Mouse (Mus musculus): ENCODE data around the gene Por. TPM values are rescaled to one million over a fixed set of nuclear protein-coding genes. Genes with fewer than 3 reads are reported as not detected.

Por gene
- total and polyA plus RNA-seq, 3 experiments, result 40.3 to 64.4 TPM; not detected in 1

DNA sequence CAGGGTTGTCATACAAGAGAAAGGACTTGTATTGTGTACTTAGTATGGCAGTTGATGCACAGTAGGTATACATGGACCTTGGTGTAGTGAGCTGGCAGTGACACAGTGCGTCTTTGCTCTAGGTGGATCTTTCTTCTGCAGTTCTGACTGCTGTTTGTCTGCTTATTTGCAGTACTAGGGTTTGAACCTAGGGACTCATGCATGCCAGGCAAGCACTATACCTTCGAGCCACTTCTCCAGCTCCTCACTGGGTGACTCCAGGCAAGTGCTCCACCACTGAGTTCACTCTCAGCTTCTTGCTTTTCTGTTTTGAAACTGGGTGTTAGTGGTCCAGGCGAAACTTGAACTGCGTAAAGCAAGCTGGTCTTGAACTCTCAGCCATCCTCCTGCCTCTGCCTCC is 31.8 kb downstream of the Por start:
- TF ChIP-seq ELF1 (IDR thresholded peaks at IDR 0.05; ENCODE audit: low read depth, low read length) (no peak), CTCF (IDR thresholded peaks at IDR 0.05 in 2 of 3, conservative IDR thresholded peaks at IDR 0.05 in 1 of 3; ENCODE audit: control insufficient read depth in 1 of 3, insufficient read depth in 1 of 3, low read depth in 2 of 3, low read length in 3 of 3, poor library complexity in 1 of 3, severe bottlenecking in 1 of 3) (no peak), JUND (IDR thresholded peaks at IDR 0.05; ENCODE audit: low read depth, low read length) (no peak), TAL1 (IDR thresholded peaks at IDR 0.05; ENCODE audit: low read length) (no peak), UBTF (IDR thresholded peaks at IDR 0.05; ENCODE audit: borderline replicate concordance, insufficient read depth, low read depth, low read length) (no peak), CHD1 (IDR thresholded peaks at IDR 0.05; ENCODE audit: low read depth, low read length) (no peak), ZKSCAN1 (IDR thresholded peaks at IDR 0.05; ENCODE audit: low read depth, low read length) (no peak), SMC3 (IDR thresholded peaks at IDR 0.05; ENCODE audit: low read depth, low read length) (no peak), USF2 (IDR thresholded peaks at IDR 0.05; ENCODE audit: borderline replicate concordance in 1 of 2, insufficient read depth in 1 of 2, low read depth in 1 of 2, low read length in 2 of 2) (no peak), MXI1 (IDR thresholded peaks at IDR 0.05; ENCODE audit: low read depth, low read length) (no peak), RAD21 (IDR thresholded peaks at IDR 0.05; ENCODE audit: low read depth, low read length) (no peak), MYB (IDR thresholded peaks at IDR 0.05; ENCODE audit: low read depth, low read length) (no peak), E2F4 (IDR thresholded peaks at IDR 0.05; ENCODE audit: borderline replicate concordance, low read depth, low read length) (no peak)
- Histone ChIP-seq H3K4me1 (ENCODE audit: control insufficient read depth in 1 of 2, insufficient read depth in 2 of 2, low read length in 2 of 2) (peaks cover 0 to 12% of the 10 kb centered on the region in 2 experiments; a peak in 3 of 4 replicates), H3K9me3 (replicated peaks; ENCODE audit: insufficient read depth, low read length) (no peaks in the 10 kb centered on the region), H3K27ac (ENCODE audit: control insufficient read depth, low read depth, low read length) (no peak overlapping the region), H3K9ac (ENCODE audit: control insufficient read depth, low read depth, low read length, poor library complexity, severe bottlenecking) (no peak overlapping the region), H3K4me3 (ENCODE audit: control insufficient read depth in 1 of 2, insufficient read depth in 1 of 2, low read depth in 2 of 2, low read length in 2 of 2) (no peak overlapping the region), H3K27me3 (ENCODE audit: control insufficient read depth in 1 of 2, insufficient read depth in 2 of 2, low read length in 2 of 2) (no peaks in the 10 kb centered on the region), H3K79me2 (ENCODE audit: control insufficient read depth, insufficient read depth, low read length, poor library complexity) (no peaks in the 10 kb centered on the region; the same call in 1 of the 2 replicates), H3K36me3 (ENCODE audit: control insufficient read depth in 1 of 2, insufficient read depth in 2 of 2, low read length in 2 of 2) (peaks cover 2 to 7% of the 10 kb centered on the region in 2 experiments; a peak in 2 of 4 replicates)
- no peak for DNase-seq (ENCODE audit: low read depth, low spot score)

DNA sequence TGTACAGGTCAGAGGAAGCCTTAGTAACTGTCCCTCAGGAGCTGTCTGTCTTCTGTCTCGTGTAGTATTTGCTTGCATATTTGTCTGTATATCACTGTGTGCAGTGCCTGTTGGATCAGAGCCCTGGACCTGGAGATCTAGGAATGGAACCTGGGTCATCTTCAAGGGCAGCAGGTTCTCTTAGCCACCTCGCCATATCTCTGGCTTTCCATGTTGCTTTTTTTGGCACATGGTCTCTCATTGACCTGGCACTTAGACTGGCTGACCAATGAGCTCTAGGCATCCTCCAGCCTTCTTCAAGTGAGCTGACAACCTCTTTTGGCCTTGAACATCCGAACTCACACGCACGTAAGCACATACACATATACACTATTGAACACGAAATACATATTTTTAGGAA is 32.4 kb downstream of the Por start:
- Histone ChIP-seq H3K4me3 (ENCODE audit: control insufficient read depth in 1 of 2, insufficient read depth in 1 of 2, low read depth in 2 of 2, low read length in 2 of 2) (no peak overlapping the region), H3K4me1 (ENCODE audit: control insufficient read depth in 1 of 2, insufficient read depth in 2 of 2, low read length in 2 of 2) (peaks cover 0 to 13% of the 10 kb centered on the region in 2 experiments; a peak in 3 of 4 replicates), H3K27me3 (ENCODE audit: control insufficient read depth in 1 of 2, insufficient read depth in 2 of 2, low read length in 2 of 2) (no peaks in the 10 kb centered on the region), H3K36me3 (ENCODE audit: control insufficient read depth in 1 of 2, insufficient read depth in 2 of 2, low read length in 2 of 2) (peaks cover 2 to 7% of the 10 kb centered on the region in 2 experiments; a peak in 2 of 4 replicates), H3K27ac (ENCODE audit: control insufficient read depth, low read depth, low read length) (no peak overlapping the region; the same call in 1 of the 2 replicates), H3K79me2 (ENCODE audit: control insufficient read depth, insufficient read depth, low read length, poor library complexity) (no peaks in the 10 kb centered on the region; the same call in 1 of the 2 replicates), H3K9ac (ENCODE audit: control insufficient read depth, low read depth, low read length, poor library complexity, severe bottlenecking) (no peak overlapping the region), H3K9me3 (replicated peaks; ENCODE audit: insufficient read depth, low read length) (no peaks in the 10 kb centered on the region)
- TF ChIP-seq MYB (IDR thresholded peaks at IDR 0.05; ENCODE audit: low read depth, low read length) (no peak), NRF1 (IDR thresholded peaks at IDR 0.05; ENCODE audit: insufficient read depth, low read depth, low read length, poor library complexity, severe bottlenecking) (no peak), HCFC1 (IDR thresholded peaks at IDR 0.05; ENCODE audit: low read depth, low read length) (no peak), GATA1 (IDR thresholded peaks at IDR 0.05; ENCODE audit: low read depth, low read length) (no peak), MEF2A (IDR thresholded peaks at IDR 0.05; ENCODE audit: extremely low read depth, insufficient replicate concordance, low read depth, low read length, poor library complexity, severe bottlenecking) (no peak), NELFE (IDR thresholded peaks at IDR 0.05; ENCODE audit: low read depth, low read length) (no peak), RAD21 (IDR thresholded peaks at IDR 0.05; ENCODE audit: low read depth, low read length) (no peak)
- no peak for DNase-seq (ENCODE audit: low read depth, low spot score)
